Mouse (Mus musculus) heart, adult 2 months (tissue): Measurements from ENCODE around the gene Shh.

Source experiments
- CTCF ChIP-seq: fragments of 200-600 bp; IDR thresholded peaks from 2 replicates; pipeline ENCODE4 v1.8.1; 2022; ENCODE audit warnings: antibody characterized with exemption, mild to moderate bottlenecking, moderate library complexity
- EP300 ChIP-seq: fragments of 200-500 bp; IDR thresholded peaks from 2 replicates; pipeline ENCODE4 v1.6.1; 2011; ENCODE audit warnings: low read depth, low read length, control low read depth; ENCODE audit not compliant: insufficient read depth

DNA sequence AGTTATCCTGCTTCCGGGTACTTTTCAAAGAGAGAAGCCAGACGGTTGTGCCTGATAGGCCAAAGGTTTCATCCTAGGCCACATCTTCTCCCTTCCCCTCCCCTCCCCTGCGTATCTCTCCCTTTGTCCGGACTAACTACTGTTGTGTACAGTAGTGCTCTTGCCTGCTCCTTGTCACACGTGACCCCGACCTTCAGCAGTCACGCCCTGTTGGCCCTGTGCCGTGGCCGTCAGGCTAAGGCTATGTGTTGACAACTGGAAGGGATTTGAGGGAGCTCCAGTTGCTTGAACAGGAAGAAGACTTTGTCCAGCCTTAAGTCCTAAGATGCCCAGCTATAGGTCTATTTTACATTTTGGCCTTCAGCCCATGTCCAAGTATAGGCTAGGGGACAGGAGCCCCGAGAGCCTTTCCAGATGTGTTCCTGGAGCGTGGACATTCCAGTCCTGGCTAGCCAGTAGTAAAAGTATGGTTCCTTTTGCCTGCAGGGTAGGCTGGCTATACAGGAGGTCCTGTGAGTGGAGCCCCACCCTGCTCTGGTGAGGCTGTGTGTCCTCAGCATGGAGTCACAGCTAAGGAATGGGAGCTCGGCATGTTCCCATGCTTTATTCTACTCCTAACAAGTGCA lies 47.3 kb downstream of the Shh start:
- TF ChIP-seq EP300 (no peak), CTCF (no peak)
